ENCODE assay signal across 19 mouse cellular contexts in genomic region chr16:76123021-76123384, GRCm38 (mm10).
A peak's percentile ranks its signal among the peaks of the same experiment; 100 is the strongest.
DNase-seq lines count a peak whose midpoint lies in the region; ATAC-seq and TF ChIP-seq lines count a peak whose summit lies in the region.
"Had no signal": no experiment of that assay in that cellular context is flagged by ENCODE, and none has a peak within 500 bp of the region (broad histone marks: within the 10 kb centered on the region; RNA-seq: fewer than 3 reads in every experiment).

No protein-coding gene starts in this region.

- no peaks in the 10 kb centered on the region for H3K36me3 ChIP-seq in forebrain, embryonic 14.5 days (ENCODE audit: control insufficient read depth, insufficient read depth, low read length)
- H3K36me3 ChIP-seq in forebrain, embryonic 10.5 days (replicated peaks): no peaks in the 10 kb centered on the region
- no peaks in the 10 kb centered on the region for H3K36me3 ChIP-seq in liver, embryonic 11.5 days (ENCODE audit: control insufficient read depth, insufficient read depth, low read length)
- no peaks in the 10 kb centered on the region for H3K36me3 ChIP-seq in liver, embryonic 12.5 days
- H3K36me3 ChIP-seq: limb, embryonic 10.5 days had no signal

- H3K4me2 ChIP-seq in forebrain, embryonic 14.5 days (ENCODE audit: low read length): no peak overlapping the region
- H3K4me2 ChIP-seq in liver, embryonic 11.5 days: no peak overlapping the region
- H3K4me2 ChIP-seq in liver, embryonic 12.5 days: no peak overlapping the region
- H3K4me2 ChIP-seq: heart, embryonic 11.5 days; midbrain, embryonic 11.5 days had no signal

- intact Hi-C loops in heart, postnatal 14 days (cut with DNase I): no loop called here

- H3K27me3 ChIP-seq in forebrain, embryonic 14.5 days (replicated peaks; ENCODE audit: control insufficient read depth, insufficient read depth, low read length): no peaks in the 10 kb centered on the region
- H3K27me3 ChIP-seq in forebrain, embryonic 10.5 days (ENCODE audit: poor library complexity, severe bottlenecking): no peaks in the 10 kb centered on the region
- no peaks in the 10 kb centered on the region for H3K27me3 ChIP-seq in liver, embryonic 11.5 days (replicated peaks; ENCODE audit: control insufficient read depth, insufficient read depth, low read length)
- H3K27me3 ChIP-seq in liver, embryonic 12.5 days (replicated peaks): no peaks in the 10 kb centered on the region

- H3K4me3 ChIP-seq in forebrain, embryonic 14.5 days (ENCODE audit: low read depth, low read length): no peak overlapping the region
- no peak overlapping the region for H3K4me3 ChIP-seq in forebrain, embryonic 10.5 days
- H3K4me3 ChIP-seq in liver, embryonic 11.5 days (ENCODE audit: low read depth, low read length): no peak overlapping the region
- no peak overlapping the region for H3K4me3 ChIP-seq in liver, embryonic 12.5 days
- H3K4me3 ChIP-seq: limb, embryonic 10.5 days; myocyte had no signal

- H3K9ac ChIP-seq in forebrain, embryonic 14.5 days (ENCODE audit: low read length): no peak overlapping the region
- no peak overlapping the region for H3K9ac ChIP-seq in liver, embryonic 11.5 days (ENCODE audit: low read depth, low read length)
- H3K9ac ChIP-seq in liver, embryonic 12.5 days: no peak overlapping the region

- H3K4me1 ChIP-seq in forebrain, embryonic 14.5 days (ENCODE audit: control insufficient read depth, insufficient read depth, low read length): no peaks in the 10 kb centered on the region
- no peaks in the 10 kb centered on the region for H3K4me1 ChIP-seq in forebrain, embryonic 10.5 days
- no peaks in the 10 kb centered on the region for H3K4me1 ChIP-seq in liver, embryonic 11.5 days (replicated peaks; ENCODE audit: control insufficient read depth, insufficient read depth, low read length)
- peaks cover 13% of the 10 kb centered on the region for H3K4me1 ChIP-seq in liver, embryonic 12.5 days

- no peak for TF ChIP-seq POLR2A in brain, embryonic 14.5 days (IDR thresholded peaks at IDR 0.05; ENCODE audit: borderline replicate concordance, extremely low read depth, insufficient read depth, insufficient read length, poor library complexity, severe bottlenecking)

- H3K27ac ChIP-seq in forebrain, embryonic 14.5 days (ENCODE audit: low read depth, low read length): no peak overlapping the region
- no peak overlapping the region for H3K27ac ChIP-seq in forebrain, embryonic 10.5 days
- no peak overlapping the region for H3K27ac ChIP-seq in liver, embryonic 11.5 days (ENCODE audit: low read depth, low read length)
- H3K27ac ChIP-seq in liver, embryonic 12.5 days: no peak overlapping the region
- H3K27ac ChIP-seq: limb, embryonic 10.5 days had no signal

- ATAC-seq in forebrain, embryonic 14.5 days: peak; percentile 57
- ATAC-seq in liver, embryonic 11.5 days (replicated peaks; ENCODE audit: low FRiP score): 0 out of 2 replicates have a peak, but pooled peaks have one; percentile 48
- no peak for ATAC-seq in liver, embryonic 12.5 days
- 0 out of 2 replicates have a peak, but pooled peaks have one; percentile 51 for ATAC-seq in megakaryocyte-erythroid progenitor cell, adult 5-6 weeks (replicated peaks; ENCODE audit: low FRiP score, low TSS enrichment, poor library complexity, severe bottlenecking)
- ATAC-seq: inflammation-experienced regulatory T-cells, adult 6 months had no signal

- H3K9me3 ChIP-seq in forebrain, embryonic 14.5 days (replicated peaks; ENCODE audit: control insufficient read depth, low read length): no peaks in the 10 kb centered on the region
- H3K9me3 ChIP-seq in forebrain, embryonic 10.5 days: no peaks in the 10 kb centered on the region
- no peaks in the 10 kb centered on the region for H3K9me3 ChIP-seq in liver, embryonic 11.5 days (ENCODE audit: control insufficient read depth, low read length)
- no peaks in the 10 kb centered on the region for H3K9me3 ChIP-seq in liver, embryonic 12.5 days (replicated peaks)
- H3K9me3 ChIP-seq: limb, embryonic 10.5 days had no signal

- 59% methylated on average over 5 of the region's 5 CpGs for WGBS in forebrain, embryonic 14.5 days
- WGBS in forebrain, embryonic 10.5 days: 71% methylated on average over 5 of the region's 5 CpGs
- WGBS in liver, embryonic 11.5 days: 47% methylated on average over 5 of the region's 5 CpGs
- 39% methylated on average over 5 of the region's 5 CpGs for WGBS in liver, embryonic 12.5 days (ENCODE audit: insufficient replicate concordance)

- peak; percentile 22 for DNase-seq in forebrain, embryonic 14.5 days (ENCODE audit: low spot score)
- no peak for DNase-seq in forebrain, embryonic 10.5 days (ENCODE audit: extremely low spot score, low spot score)
- DNase-seq in liver, embryonic 11.5 days (ENCODE audit: low spot score): no peak
- peak; percentile 60 for DNase-seq in brain, embryonic 14.5 days (ENCODE audit: low read depth)
- no peak for DNase-seq in heart, postnatal 14 days
- DNase-seq: B cell, adult 2 months; cerebellum, adult 9-11 months; heart, postnatal 10 days; kidney, adult 9 months; kidney, postnatal 25 days; lung, adult 2 months; lung, postnatal 36 days had no signal

- TF ChIP-seq CTCF in brain, embryonic 14.5 days (IDR thresholded peaks at IDR 0.05; ENCODE audit: borderline replicate concordance, extremely low read depth, insufficient read depth, insufficient read length): no peak

Comparison
In these comparisons a context has a peak if more than half of its experiments do, and no peak if none do; other contexts are left out.
1. DNase-seq: peak in forebrain, embryonic 14.5 days (single experiment) and brain, embryonic 14.5 days (single experiment); none in forebrain, embryonic 10.5 days (single experiment), liver, embryonic 11.5 days (single experiment) and heart, postnatal 14 days (0 of 2).